Mouse (Mus musculus) ovary, postnatal 36 days (tissue): ENCODE measurements around the gene Polk.

ENCODE experiments used
- DNase-seq: peaks from one replicate; pipeline ENCODE4 v3.0.0; 2022; ENCODE audit warnings: low spot score, mixed read lengths

The Polk gene

DNA sequence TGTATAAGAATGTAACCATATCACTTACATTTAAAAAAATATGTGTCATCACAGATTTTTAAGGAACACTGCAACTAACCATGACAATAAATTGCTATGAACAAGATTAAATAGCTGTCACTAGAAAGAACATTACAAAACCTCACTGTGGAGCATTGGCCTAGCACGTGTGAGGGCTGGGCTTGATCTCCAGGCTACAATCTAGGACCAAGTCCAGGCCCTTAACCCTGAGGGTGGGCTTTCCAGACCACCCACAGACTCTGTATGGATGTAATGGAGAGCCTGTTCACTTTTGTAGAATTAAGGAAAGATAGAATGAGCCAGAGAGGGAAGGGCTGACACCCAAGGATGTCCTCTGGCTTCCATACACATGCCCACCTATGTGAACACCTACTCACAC, 79.7 kb downstream of the Polk start:
- DNase-seq: no peak

DNA sequence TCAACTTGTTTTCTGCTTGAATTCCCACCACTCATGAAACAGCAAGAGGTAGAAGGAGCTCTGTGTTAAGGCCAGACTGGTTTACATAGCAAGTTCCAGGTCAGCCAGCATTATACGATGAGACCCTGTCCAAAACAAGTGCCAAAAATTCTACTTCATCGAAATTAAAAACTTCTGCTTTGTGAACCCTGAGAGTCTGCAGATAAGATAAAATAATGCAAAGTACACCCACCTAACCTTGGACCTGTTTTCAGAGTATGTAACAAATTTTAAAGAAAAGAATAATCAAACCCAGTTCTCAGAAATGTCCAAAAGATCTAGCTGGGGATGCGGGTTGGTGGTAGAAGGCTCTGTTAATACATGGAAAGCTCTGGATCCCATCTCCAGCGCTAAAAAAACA, 83.8 kb downstream of the Polk start:
- no peak for DNase-seq

DNA sequence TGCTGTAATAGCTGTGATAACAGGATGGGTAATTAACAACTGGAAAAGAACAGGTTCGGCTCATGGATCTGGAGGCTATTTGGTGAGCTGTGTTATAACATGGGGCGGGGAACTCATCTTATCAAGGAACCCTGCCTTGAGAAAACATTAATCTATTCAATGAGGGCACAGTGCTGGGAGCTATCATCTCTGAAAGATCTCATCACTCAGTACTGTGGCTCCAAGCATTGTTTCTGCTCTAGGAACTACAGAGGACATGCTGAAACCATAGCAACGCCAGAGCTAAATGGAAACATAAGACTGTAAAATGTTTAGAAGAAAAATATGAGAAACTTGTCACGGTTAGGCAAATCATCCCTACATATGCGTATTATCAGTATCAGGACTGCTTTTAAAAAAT, 84.4 kb downstream of the Polk start:
- DNase-seq: no peak

DNA sequence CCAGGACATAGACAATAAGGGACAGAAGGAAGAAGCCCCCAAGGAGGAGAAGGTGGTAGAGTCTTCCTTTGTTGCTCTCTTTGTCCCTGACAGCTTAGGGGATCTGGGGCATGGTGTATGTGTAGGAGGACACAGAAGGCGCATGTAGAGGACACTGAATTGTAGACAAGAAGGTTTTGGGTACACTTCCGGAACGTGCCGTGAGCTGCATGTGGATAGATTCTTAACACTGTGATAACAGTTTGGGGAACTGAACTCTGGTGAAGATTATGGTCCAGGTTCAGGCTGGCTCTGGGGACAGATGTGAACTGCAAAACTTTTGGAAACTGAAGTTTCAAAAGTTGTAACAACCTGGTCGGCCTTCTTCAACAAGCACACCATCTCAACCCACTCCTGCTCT, 84.8 kb downstream of the Polk start:
- DNase-seq: no peak

DNA sequence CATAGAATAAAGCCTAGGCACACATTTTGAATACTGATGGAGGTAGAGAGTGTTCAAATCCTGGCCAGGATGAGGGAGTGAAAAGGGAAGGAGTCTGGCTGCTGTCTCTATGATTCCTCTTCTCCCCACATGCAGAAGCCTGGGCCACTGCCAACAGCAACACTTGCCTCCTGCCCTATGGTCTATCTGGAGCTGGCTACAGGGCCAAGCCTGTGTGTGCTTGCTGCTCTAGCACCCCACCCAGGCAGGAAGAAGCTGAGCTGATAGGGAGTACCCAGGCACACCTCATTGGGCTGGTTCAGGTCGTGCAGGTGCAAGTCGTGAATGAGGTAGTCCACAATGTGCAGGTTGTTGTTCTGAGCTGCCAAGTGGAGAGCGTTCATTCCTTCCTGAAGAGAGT, 88.1 kb downstream of the Polk start:
- peak; percentile 36 for DNase-seq

DNA sequence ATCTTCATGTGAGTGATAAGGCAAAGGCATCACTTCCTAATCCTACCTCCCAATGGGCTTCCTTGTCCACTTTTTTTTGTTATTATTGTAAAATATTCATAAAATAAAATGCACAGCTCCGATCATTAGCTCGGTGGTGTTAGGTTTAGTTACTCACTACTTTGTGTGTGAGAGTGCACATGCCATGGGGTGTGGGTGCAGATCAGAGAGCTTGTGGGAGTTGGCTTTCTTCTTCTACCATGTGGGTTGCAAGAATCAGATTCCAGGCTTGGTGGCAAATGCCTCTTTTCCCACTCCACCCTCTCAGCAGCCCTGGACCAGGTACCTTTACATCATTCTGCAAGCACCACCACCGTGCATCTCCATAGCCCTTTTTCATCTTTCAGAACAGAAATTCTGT, 89.8 kb downstream of the Polk start:
- DNase-seq: no peak

DNA sequence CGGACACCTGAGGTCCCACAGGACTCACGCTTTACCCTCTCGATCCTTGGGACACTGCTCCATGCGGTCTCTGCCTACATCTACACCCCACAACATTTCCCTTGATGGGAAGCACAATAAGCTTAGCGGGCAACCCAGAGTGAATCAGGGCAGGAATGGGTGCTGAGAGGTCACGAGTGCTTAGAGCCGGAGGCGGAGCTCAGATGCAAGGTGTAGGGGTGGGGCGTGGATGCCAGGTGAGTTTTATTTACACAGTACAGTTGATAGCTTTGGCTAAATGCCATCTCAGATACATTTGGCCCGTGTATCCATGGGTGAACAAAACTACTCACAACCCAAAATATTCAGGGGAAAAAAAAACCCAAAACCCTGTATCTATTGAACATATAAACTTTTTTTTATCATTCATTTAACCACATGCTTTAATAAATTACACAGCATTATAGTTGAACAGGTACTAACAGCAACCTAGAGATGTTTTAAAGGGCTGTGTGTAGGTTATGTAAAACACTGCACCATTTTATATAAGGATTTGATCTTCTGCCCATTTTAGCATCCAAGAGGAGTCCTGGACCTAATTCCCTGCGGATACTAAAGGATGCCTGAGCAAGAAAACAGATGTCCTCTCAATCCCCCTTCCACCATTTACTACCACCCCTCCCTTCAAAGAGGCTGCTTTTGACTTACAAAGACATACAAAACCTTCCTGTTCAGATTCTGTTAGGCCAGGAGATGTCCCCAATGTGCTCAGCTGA, 90.8 kb downstream of the Polk start:
- no peak for DNase-seq

DNA sequence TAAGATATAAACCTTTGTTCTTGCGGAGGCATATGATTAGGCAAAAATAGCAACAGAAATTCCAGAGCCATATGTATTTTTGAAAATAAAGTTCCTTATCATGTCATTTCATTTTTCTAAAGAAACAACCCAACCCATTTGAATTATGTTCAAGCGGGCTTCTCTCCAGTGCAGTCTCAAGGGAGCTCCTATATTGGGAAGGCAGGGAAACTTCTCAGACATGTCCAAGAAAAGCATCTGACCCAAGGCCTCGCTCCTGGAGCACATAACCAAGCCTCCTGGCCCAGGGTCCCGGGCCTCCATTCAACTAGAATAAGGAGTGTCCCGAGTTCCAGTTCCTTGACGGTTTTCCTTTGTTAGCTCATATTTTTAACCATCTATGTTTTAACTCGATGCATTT, 91.5 kb downstream of the Polk start:
- DNase-seq: no peak

DNA sequence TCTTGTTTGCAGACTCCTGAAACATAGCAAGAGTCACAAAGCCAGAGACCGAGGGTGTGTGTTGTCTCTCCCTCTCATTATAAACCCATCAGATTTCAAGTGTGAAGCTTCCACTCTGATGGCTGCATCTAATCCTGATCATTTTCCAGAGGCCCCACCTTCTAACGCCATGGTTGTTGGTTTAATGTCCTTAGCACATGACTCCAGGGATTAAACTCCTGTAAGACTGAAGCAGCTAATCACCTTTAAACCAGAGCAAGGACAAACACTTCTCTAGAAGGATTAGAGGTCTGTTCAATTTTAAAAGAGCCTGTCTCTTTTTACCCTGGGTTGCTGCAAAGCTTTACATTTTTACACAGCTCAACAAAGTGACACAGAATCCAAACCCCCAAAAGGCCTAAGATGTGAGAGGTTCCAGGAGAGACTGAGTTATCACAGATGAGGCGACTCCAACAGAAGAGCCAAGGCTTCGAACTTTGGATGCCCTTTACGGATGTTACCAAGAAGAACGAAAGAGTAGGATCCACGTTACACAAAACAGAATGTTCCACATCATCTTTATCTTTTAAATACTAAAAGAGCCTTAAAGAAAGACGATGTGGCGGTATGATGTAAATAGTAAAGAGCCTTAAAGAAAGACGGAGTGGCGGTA, 92.0 kb downstream of the Polk start:
- no peak for DNase-seq

DNA sequence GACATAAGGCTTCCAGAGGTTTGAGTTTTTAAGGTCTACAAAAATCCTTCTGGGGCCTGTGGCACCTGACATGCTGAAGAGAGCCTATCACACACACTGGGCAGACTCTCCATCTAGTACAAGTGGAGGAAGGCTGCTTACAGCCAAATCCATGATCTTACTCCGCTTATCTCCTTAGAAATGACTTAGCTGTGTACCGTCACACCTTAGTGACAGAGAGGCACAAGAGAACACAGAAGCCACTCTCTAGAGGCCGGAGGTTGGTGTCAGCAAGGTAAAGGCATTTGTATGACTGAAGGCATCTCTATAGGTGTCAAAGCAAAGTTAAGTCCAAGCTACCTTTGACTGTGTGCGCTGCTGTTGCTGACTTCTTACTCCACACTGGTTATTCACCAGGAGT, 101.9 kb downstream of the Polk start:
- DNase-seq: no peak

DNA sequence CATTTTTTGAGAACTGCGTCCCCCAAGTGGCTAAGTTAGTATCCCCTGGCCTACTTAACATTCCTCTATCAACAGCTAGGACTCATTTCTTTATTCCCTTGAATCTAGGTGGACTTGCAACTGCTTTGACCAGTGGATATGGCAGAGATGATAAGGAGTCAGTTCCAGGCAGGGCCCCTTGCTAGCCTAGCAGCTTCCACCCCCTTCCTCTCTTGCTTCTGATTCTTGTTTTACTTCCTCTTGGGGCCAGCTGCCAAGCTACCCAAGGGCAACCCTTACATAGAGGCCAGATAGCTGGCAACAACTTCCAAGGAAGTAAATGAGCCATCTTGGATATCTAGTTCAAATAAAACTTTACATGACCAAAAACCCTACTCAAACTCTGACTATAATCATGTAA, 105.5 kb downstream of the Polk start:
- DNase-seq: no peak

DNA sequence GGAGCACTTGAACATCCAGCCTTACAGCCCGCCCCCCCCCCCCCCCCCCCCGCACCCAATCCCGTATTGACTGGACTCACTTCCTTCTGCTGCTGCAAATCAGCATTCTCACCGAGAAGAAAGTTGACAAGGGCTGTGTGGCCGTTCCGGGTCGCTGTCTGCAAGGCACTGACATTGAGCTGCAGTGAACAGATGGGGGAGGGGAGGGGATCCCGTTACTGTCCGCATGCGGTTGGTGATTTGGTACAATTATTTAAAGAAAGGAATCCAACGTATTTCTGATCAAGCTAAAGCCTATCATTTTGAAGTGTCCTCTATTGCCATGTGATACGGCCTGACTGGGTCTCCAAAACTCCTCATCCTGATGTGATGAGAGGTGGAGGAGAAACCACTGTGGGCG, 106.6 kb downstream of the Polk start:
- DNase-seq: peak; percentile 17

DNA sequence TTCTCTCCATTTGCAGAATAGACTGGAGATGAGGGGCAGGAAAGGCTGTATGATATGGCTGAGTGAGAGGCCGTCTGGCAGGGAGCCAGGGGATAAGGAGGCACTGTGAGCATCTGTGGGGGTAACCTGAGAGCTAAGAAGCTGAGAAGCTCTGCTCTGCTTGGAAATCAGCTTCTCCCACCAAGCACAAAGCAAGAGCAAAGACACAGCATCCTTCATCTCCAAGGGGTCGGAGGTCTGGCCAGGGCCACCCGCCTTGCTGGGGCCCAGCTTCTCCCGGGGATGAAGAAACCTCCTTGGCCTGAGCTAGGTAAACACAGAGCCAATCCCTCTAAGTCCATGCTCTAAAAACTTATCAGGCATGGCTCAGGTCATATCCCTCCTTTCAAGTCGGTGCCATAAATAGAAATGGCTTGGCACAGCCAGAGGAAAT, 107.5 kb downstream of the Polk start:
- peak; percentile 24 for DNase-seq

DNA sequence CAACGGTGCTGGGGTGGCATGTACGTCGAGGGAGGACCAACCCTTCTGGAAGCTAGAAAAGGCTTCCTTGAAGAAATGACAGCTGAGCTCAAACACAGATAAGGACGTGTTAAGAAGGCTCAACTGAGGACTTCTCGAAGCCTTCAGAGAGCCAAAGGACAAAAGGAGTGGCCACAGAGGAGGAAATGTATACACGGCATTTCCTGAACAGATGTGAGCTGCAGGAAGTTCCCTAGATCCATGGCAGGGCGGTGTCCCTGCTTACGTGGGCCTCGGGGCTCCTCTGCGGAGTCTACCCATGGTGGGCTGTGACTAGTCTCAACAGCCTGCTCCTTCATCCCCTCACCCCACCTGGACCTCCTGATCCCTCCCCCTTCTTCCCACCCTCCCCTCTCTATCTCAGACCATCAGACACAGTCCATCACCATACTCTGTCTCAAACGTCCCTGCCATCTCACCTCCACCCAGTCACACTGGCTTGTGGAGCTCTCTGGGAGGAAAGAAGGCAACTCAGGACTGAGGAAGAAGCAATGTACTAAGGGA, 108.7 kb downstream of the Polk start:
- no peak for DNase-seq

DNA sequence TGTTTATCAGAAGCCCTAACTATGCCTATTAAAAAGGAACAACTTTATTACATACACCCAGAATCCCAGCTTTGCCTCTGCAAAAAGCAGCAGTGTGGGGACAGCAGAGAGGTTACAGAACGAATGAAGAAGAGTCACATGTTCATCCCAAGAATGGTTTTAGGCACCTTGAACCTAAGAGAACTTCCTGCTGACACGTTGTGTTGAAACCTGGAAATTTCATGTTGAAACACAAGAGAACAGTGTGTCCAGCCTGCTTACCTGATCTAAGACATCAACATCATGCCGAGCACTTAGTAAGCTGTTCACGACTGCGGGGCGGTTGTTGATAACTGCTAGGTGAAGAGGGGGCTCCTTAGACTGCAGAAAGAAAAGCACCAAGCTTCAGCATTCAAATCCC, 109.3 kb downstream of the Polk start:
- no peak for DNase-seq

DNA sequence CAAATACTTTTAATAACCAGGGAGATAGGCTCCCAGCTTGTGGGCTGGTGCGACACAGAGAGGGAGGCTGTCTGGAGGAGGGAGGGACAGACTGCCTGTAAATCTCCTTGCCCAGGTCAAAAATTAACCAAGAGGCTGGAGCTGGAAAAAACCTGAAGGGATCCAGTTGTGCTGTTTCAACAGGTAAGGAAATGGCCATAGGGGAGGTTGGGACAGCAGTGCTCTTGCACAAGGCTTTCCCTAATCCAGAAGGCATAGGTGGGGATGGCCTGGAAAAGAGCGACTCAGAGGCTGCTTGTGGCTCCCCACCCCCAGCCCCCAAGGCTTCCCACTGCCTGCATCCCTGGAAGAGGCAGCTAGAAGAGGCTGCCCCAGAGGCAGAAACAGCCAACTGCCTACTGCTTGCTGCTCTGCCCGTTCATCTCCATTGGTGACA, 110.0 kb downstream of the Polk start:
- no peak for DNase-seq

DNA sequence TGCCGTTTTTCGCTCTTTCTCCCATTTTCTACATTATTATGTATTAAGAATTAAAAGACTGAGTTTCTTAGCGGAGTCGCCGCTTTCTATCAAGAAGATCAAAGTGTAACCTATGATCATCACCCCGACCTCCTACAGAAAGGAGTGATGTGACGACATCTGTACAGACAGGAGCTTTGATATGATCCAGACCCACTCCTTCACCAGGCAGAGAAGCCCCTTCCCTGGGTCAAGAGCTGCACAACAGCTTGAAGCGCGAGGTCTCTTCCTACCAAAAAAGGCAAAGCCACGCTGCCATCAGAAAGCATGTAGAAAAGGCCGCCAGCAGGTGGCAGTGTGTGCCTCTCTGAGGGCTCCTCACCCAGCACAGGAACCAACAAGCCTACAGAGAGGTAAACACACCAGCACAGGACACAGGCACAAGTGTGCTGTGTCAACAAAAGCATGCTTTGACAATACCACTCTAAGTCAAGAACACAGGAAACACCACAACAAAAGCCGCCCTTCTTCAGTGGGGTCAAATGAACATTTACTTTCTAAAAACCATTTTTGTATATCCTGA, 110.7 kb downstream of the Polk start:
- peak; percentile 84 for DNase-seq
